Mouse (Mus musculus): ENCODE results near the gene Zcchc10. TPM values are rescaled to one million over a fixed set of nuclear protein-coding genes. Genes with fewer than 3 reads are reported as not detected.

The Zcchc10 gene
- total RNA-seq, 4 experiments from 2014 or later: 7.2 to 13.0 (median 9.8) TPM

DNA sequence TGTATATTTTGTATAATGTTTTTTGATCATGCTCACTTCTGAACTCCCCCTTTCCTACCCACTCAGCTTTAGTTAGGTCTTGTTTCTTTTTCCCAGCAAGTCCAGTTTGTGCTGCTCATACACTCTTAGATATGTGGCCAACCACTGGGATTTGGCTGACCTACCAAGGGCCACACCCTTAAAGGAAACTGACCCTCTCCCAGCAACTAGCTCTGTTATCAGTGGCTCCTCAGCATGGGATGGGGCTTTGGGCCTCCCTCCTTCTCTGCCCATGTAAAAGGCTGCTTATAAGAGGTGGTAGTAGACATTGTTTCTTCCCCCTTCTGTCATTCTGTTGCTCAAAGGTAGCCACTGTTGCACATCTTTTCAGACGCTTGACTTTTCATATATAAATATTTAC is 54.4 kb downstream of the Zcchc10 start:
- no peak for DNase-seq (ENCODE audit: low spot score in 2 of 2)

Other genes with a start within 250 kb of the Zcchc10 start
- 100 to 1,000 TPM; 154 to 178 (median 160) TPM for gene Hspa4, start 24.2 kb upstream of the Zcchc10 start, total RNA-seq (2022)
- gene Aff4, start 26.2 kb downstream of the Zcchc10 start, total RNA-seq (2022): 100 to 1,000 TPM; 151 to 228 (median 194) TPM
- gene Leap2, start 98.5 kb downstream of the Zcchc10 start, total RNA-seq (2022): not detected
- gene Uqcrq, start 106.2 kb downstream of the Zcchc10 start, total RNA-seq (2022): 100 to 1,000 TPM; 385 to 410 (median 407) TPM
- gene Gdf9, start 106.3 kb downstream of the Zcchc10 start, total RNA-seq (2022): 1 to 10 TPM in 1 of 4 experiments, under 1 TPM in 3; 0.42 to 1.8 (median 0.86) TPM
- gene Gm10447, start 132.4 kb downstream of the Zcchc10 start, total RNA-seq (2022): under 1 TPM in 3 of 4 experiments, not detected in 1; 0.21 to 0.50 (median 0.49) TPM
- gene Shroom1, start 132.5 kb downstream of the Zcchc10 start, total RNA-seq (2022): 1 to 10 TPM; 6.7 to 7.6 (median 7.0) TPM
- not detected for gene Gm9837, start 145.8 kb downstream of the Zcchc10 start, total RNA-seq (2022)
- 1 to 10 TPM; 1.8 to 3.3 (median 2.1) TPM for gene Gm9945, start 155.5 kb downstream of the Zcchc10 start, total RNA-seq (2022)
- gene Sowaha, start 155.6 kb downstream of the Zcchc10 start, total RNA-seq (2022): 10 to 100 TPM; 62.2 to 73.5 (median 64.2) TPM
- 100 to 1,000 TPM; 279 to 287 (median 284) TPM for gene Sept8, start 194.6 kb downstream of the Zcchc10 start, total RNA-seq (2022)
- gene Kif3a, start 242.7 kb downstream of the Zcchc10 start, total RNA-seq (2022): 100 to 1,000 TPM; 120 to 121 (median 121) TPM